Mouse (Mus musculus) midbrain, embryonic 15.5 days (tissue): Measurements from ENCODE around the gene Mrpl37. TPM values are rescaled to one million over a fixed set of nuclear protein-coding genes. Genes with fewer than 3 reads are reported as not detected.
"Not testable (repeated sequence)": the region's sequence is repeated elsewhere in the genome, so short reads cannot be mapped to it uniquely, and the experiment has no call there.

ENCODE experiments used
- ATAC-seq: fragments of 200-750 bp; cut with Nextera tagmentation; replicated peaks from 2 replicates; pipeline ENCODE4 v1.8.0; 2017; ENCODE audit warnings: moderate TSS enrichment
- H3K27ac ChIP-seq: fragments of 300-500 bp; sonication (generic); 2 replicates; pipeline ENCODE4 v1.5.1; 2015; ENCODE audit warnings: mild to moderate bottlenecking, inconsistent platforms
- H3K27me3 ChIP-seq: fragments of 300-500 bp; sonication (generic); replicated peaks from 2 replicates; pipeline ENCODE4 v1.6.1; 2015; ENCODE audit warnings: inconsistent platforms
- H3K36me3 ChIP-seq: fragments of 300-500 bp; sonication (generic); replicated peaks from 2 replicates; pipeline ENCODE4 v1.6.1; 2015; ENCODE audit warnings: inconsistent platforms
- H3K4me1 ChIP-seq: fragments of 300-500 bp; sonication (generic); 2 replicates; pipeline ENCODE4 v1.6.1; 2015; ENCODE audit warnings: inconsistent platforms
- H3K4me2 ChIP-seq: fragments of 300-500 bp; sonication (generic); 2 replicates; pipeline ENCODE4 v1.6.1; 2015; ENCODE audit warnings: inconsistent platforms, mild to moderate bottlenecking, moderate library complexity
- H3K4me3 ChIP-seq: fragments of 300-500 bp; sonication (generic); 2 replicates; pipeline ENCODE4 v1.5.1; 2015; ENCODE audit warnings: mild to moderate bottlenecking, inconsistent platforms
- H3K9ac ChIP-seq: fragments of 300-500 bp; sonication (generic); 2 replicates; pipeline ENCODE4 v1.6.1; 2015; ENCODE audit warnings: mild to moderate bottlenecking, inconsistent platforms
- H3K9me3 ChIP-seq: fragments of 300-500 bp; sonication (generic); 2 replicates; pipeline ENCODE4 v1.6.1; 2016; ENCODE audit warnings: inconsistent platforms
- WGBS: fragments of 180-500 bp; shearing (Covaris S2); methylation state at CpG from one replicate; pipeline ENCODE4 v1.1.7; 2015; ENCODE audit warnings: mixed read lengths; 5-methylcytosine and 5-hydroxymethylcytosine counted together
- polyA plus RNA-seq: library from polyadenylated mRNA; unstranded; fragments of >200 nt; fragmentation: Nextera tagmentation; extraction: Ambion mirVana; gene quantifications from 2 replicates; pipeline ENCODE4 v1.2.1, GENCODE M21; 2015

Mrpl37 gene
- polyA plus RNA-seq = 77.7 and 82.3 TPM in 2 replicates

- H3K27ac ChIP-seq = peak within 1 kb of the TSS; percentile 72
- H3K9ac ChIP-seq = peak within 1 kb of the TSS; percentile 69
- H3K9me3 ChIP-seq = no peaks in the 10 kb centered on the region
- no peaks in the 10 kb centered on the region for H3K36me3 ChIP-seq
- peak within 1 kb of the TSS; percentile 78 for H3K4me3 ChIP-seq
- no peaks in the 10 kb centered on the region for H3K27me3 ChIP-seq
- peak within 1 kb of the TSS; percentile 91 for H3K4me2 ChIP-seq
- H3K4me1 ChIP-seq = peaks cover 19% of the 10 kb centered on the region
- peak; percentile 99 for ATAC-seq
- under 1% methylated on average over 60 of the region's 60 CpGs for WGBS
Observed at GRCm38 (mm10) chr4:107066252-107067124, at the start of gene Mrpl37, which contains the start of gene Cyb5rl. TSS of gene Mrpl37 (minus strand) at chr4:107066868. TSS of gene Cyb5rl (plus strand) at chr4:107066988.

- Histone ChIP-seq H3K4me3 (no peak overlapping the region), H3K4me1 (no peaks in the 10 kb centered on the region), H3K27ac (no peak overlapping the region), H3K36me3 (no peaks in the 10 kb centered on the region), H3K9me3 (no peaks in the 10 kb centered on the region), H3K9ac (no peak overlapping the region), H3K4me2 (no peak overlapping the region), H3K27me3 (no peaks in the 10 kb centered on the region)
- WGBS = 59% methylated on average over 8 of the region's 8 CpGs
- ATAC-seq = no peak
Observed at GRCm38 (mm10) chr4:107114278-107114677, 47.6 kb upstream of the Mrpl37 start.

GRCm38 (mm10) chr4:107109181-107109580, 42.5 kb upstream of the Mrpl37 start:
- not testable (repeated sequence) for H3K27me3 ChIP-seq, H3K4me1 ChIP-seq, H3K4me3 ChIP-seq, H3K9ac ChIP-seq, H3K36me3 ChIP-seq, H3K27ac ChIP-seq, ATAC-seq, H3K4me2 ChIP-seq, H3K9me3 ChIP-seq
- 93% methylated on average over 6 of the region's 6 CpGs for WGBS

GRCm38 (mm10) chr4:107108291-107108731, 41.6 kb upstream of the Mrpl37 start:
- no peak overlapping the region for H3K27ac ChIP-seq
- H3K27me3 ChIP-seq = no peaks in the 10 kb centered on the region
- peak; percentile 30; the same call in 1 of the 2 replicates for ATAC-seq
- 45% methylated on average over 13 of the region's 13 CpGs for WGBS
- peaks cover 5% of the 10 kb centered on the region; the same call in 1 of the 2 replicates for H3K4me1 ChIP-seq
- no peaks in the 10 kb centered on the region for H3K9me3 ChIP-seq
- no peak overlapping the region for H3K9ac ChIP-seq
- H3K4me2 ChIP-seq = no peak overlapping the region
- no peak overlapping the region for H3K4me3 ChIP-seq
- H3K36me3 ChIP-seq = no peaks in the 10 kb centered on the region

- H3K9me3 ChIP-seq = no peaks in the 10 kb centered on the region
- 94% methylated on average over 16 of the region's 16 CpGs for WGBS
- no peak for ATAC-seq
Observed at GRCm38 (mm10) chr4:107106777-107107176, 40.1 kb upstream of the Mrpl37 start.

GRCm38 (mm10) chr4:107102220-107102619, 35.6 kb upstream of the Mrpl37 start:
- ATAC-seq = no peak
- Histone ChIP-seq H3K4me1 (peaks cover 8% of the 10 kb centered on the region), H3K9ac (no peak overlapping the region), H3K4me2 (no peak overlapping the region), H3K9me3 (no peaks in the 10 kb centered on the region), H3K27me3 (no peaks in the 10 kb centered on the region), H3K36me3 (no peaks in the 10 kb centered on the region), H3K4me3 (no peak overlapping the region), H3K27ac (no peak overlapping the region)
- 84% methylated on average over 8 of the region's 8 CpGs for WGBS

More at GRCm38 (mm10) chr4:107106777-107107176, 40.1 kb upstream of the Mrpl37 start:
- Histone ChIP-seq H3K27me3 (no peaks in the 10 kb centered on the region), H3K4me3 (no peak overlapping the region), H3K4me2 (no peak overlapping the region), H3K36me3 (no peaks in the 10 kb centered on the region), H3K27ac (no peak overlapping the region), H3K9ac (no peak overlapping the region), H3K4me1 (peaks cover 5% of the 10 kb centered on the region; the same call in 1 of the 2 replicates)

GRCm38 (mm10) chr4:107098791-107099525, 32.3 kb upstream of the Mrpl37 start:
- Histone ChIP-seq H3K27me3 (no peaks in the 10 kb centered on the region), H3K4me1 (peaks cover 21% of the 10 kb centered on the region), H3K9ac (no peak overlapping the region), H3K9me3 (no peaks in the 10 kb centered on the region), H3K4me2 (no peak overlapping the region), H3K36me3 (no peaks in the 10 kb centered on the region), H3K27ac (no peak overlapping the region), H3K4me3 (no peak overlapping the region)
- no peak for ATAC-seq
- 80% methylated on average over 17 of the region's 17 CpGs for WGBS

GRCm38 (mm10) chr4:107098375-107098774, 31.7 kb upstream of the Mrpl37 start:
- no peaks in the 10 kb centered on the region for H3K36me3 ChIP-seq
- no peaks in the 10 kb centered on the region for H3K27me3 ChIP-seq
- H3K4me2 ChIP-seq = no peak overlapping the region
- peaks cover 21% of the 10 kb centered on the region for H3K4me1 ChIP-seq
- H3K9me3 ChIP-seq = no peaks in the 10 kb centered on the region
- no peak overlapping the region for H3K4me3 ChIP-seq
- no peak overlapping the region for H3K27ac ChIP-seq
- ATAC-seq = no peak
- WGBS = 73% methylated on average over 10 of the region's 10 CpGs
- no peak overlapping the region for H3K9ac ChIP-seq

GRCm38 (mm10) chr4:107097871-107098270, 31.2 kb upstream of the Mrpl37 start:
- Histone ChIP-seq H3K9me3 (no peaks in the 10 kb centered on the region), H3K27me3 (no peaks in the 10 kb centered on the region), H3K4me2 (no peak overlapping the region), H3K9ac (no peak overlapping the region), H3K36me3 (no peaks in the 10 kb centered on the region), H3K27ac (no peak overlapping the region), H3K4me3 (no peak overlapping the region), H3K4me1 (peaks cover 21% of the 10 kb centered on the region)
- ATAC-seq = no peak
- 72% methylated on average over 15 of the region's 15 CpGs for WGBS

GRCm38 (mm10) chr4:107096841-107097373, 30.2 kb upstream of the Mrpl37 start, which contains the start of gene Cdcp2:
TSS of gene Cdcp2 (plus strand) at chr4:107096891.
- H3K27me3 ChIP-seq = no peaks in the 10 kb centered on the region
- H3K4me1 ChIP-seq = peaks cover 21% of the 10 kb centered on the region
- H3K9ac ChIP-seq = no peak within 1 kb of the TSS
- no peak for ATAC-seq
- no peak within 1 kb of the TSS for H3K4me3 ChIP-seq
- no peaks in the 10 kb centered on the region for H3K9me3 ChIP-seq
- no peaks in the 10 kb centered on the region for H3K36me3 ChIP-seq
- H3K27ac ChIP-seq = no peak within 1 kb of the TSS
- H3K4me2 ChIP-seq = no peak within 1 kb of the TSS
- WGBS = 43% methylated on average over 16 of the region's 16 CpGs

GRCm38 (mm10) chr4:107096043-107096442, 29.4 kb upstream of the Mrpl37 start:
- 17% methylated on average over 6 of the region's 6 CpGs for WGBS
- no peak overlapping the region for H3K4me2 ChIP-seq
- no peaks in the 10 kb centered on the region for H3K9me3 ChIP-seq
- no peak overlapping the region for H3K4me3 ChIP-seq
- H3K4me1 ChIP-seq = peaks cover 21% of the 10 kb centered on the region
- no peak overlapping the region for H3K27ac ChIP-seq
- no peak overlapping the region for H3K9ac ChIP-seq
- no peak for ATAC-seq
- no peaks in the 10 kb centered on the region for H3K36me3 ChIP-seq
- H3K27me3 ChIP-seq = no peaks in the 10 kb centered on the region
